Mouse (Mus musculus): Measurements from ENCODE around the gene Gm10521. TPM values are rescaled to one million over a fixed set of nuclear protein-coding genes. Genes with fewer than 3 reads are reported as not detected.
A peak's percentile ranks its signal among the peaks of the same experiment; 100 is the strongest.
"Not testable (repeated sequence)": the region's sequence is repeated elsewhere in the genome, so short reads cannot be mapped to it uniquely, and the experiment has no call there.

The Gm10521 gene
- polyA plus RNA-seq (2012; ENCODE audit: insufficient read depth, insufficient read length, missing spikeins) = 32.2 and 33.8 TPM in 2 replicates

DNA sequence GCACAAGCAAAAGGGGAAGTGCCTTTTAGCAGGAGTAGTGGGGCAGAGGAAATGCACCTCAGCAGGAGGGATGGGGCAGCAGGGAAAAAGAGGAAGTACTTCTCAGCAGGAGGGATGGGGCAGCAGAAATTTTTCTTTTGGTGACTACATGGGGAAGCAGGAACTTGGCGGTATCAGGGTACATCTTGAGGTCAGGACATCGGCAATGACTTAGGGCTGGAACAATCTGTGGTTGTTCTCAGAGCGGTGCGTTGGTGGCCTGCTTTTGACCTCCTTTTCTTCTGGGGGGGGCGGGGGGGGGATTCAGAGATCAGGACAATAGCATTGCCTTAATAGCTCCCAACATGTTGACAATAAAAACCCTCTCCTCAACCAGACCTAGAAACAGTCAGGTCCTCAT lies at the start of gene Gm10521:
Gm10521 (plus strand) TSS at position 301 of the 400 bp plus-strand sequence.
- H3K27ac ChIP-seq (ENCODE audit: insufficient read depth, low read depth, low read length); H3K4me1 ChIP-seq (ENCODE audit: control insufficient read depth, insufficient read depth, low read length); H3K4me3 ChIP-seq (ENCODE audit: insufficient read depth, low read length): not testable (repeated sequence)

DNA sequence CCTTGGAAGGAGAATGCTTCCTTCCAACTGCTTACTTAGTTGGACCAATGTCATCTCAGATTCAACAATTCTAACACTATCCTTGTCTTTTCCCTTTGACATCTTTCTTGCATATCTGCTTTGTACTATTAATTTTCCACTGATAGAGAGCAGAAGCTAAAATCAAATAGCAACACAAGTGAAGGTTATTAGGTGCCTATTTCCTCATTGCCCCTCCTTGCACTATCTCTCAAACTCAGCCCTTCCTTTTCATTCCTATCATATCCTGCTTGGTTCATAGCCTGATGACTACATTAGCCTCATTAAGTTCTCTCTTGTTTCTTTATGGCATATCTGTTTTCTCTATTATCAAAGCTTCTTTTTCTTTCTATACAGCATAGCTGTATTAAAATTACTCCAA lies 47.3 kb upstream of the Gm10521 start:
- no peak for TF ChIP-seq POLR2A (IDR thresholded peaks at IDR 0.05; ENCODE audit: borderline replicate concordance, low read depth, low read length)
- no peak for TF ChIP-seq CTCF (IDR thresholded peaks at IDR 0.05; ENCODE audit: low read depth, low read length)
- H3K27ac ChIP-seq (ENCODE audit: insufficient read depth, low read depth, low read length) = peak overlapping the region; percentile 48
- no peak overlapping the region for H3K4me3 ChIP-seq (ENCODE audit: insufficient read depth, low read length)
- H3K4me1 ChIP-seq (ENCODE audit: control insufficient read depth, insufficient read depth, low read length) = peaks cover 65% of the 10 kb centered on the region

DNA sequence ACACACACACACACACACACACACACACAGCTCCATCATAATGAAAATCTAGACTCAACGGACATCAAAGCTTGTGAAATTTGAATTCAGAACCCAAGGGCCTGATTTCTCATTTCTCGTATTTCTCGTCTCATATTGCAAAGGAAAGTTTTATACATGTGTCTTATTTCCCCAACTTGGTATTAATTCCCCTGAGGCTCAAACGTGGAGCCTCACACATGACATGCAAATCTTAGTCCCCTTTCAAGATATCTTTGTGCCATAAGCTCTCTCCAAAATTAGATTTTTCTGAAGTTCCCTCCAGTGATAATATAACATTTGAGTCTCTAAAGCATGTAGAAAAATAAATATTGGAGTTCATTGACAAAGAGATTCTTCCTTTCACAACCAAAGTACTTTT lies 46.7 kb upstream of the Gm10521 start:
- Histone ChIP-seq H3K4me3 (ENCODE audit: insufficient read depth, low read length) (no peak overlapping the region), H3K27ac (ENCODE audit: insufficient read depth, low read depth, low read length) (peak overlapping the region; percentile 94), H3K4me1 (ENCODE audit: control insufficient read depth, insufficient read depth, low read length) (peaks cover 66% of the 10 kb centered on the region)
- no peak for TF ChIP-seq CTCF (IDR thresholded peaks at IDR 0.05; ENCODE audit: low read depth, low read length)
- TF ChIP-seq POLR2A (IDR thresholded peaks at IDR 0.05; ENCODE audit: borderline replicate concordance, low read depth, low read length) = no peak

DNA sequence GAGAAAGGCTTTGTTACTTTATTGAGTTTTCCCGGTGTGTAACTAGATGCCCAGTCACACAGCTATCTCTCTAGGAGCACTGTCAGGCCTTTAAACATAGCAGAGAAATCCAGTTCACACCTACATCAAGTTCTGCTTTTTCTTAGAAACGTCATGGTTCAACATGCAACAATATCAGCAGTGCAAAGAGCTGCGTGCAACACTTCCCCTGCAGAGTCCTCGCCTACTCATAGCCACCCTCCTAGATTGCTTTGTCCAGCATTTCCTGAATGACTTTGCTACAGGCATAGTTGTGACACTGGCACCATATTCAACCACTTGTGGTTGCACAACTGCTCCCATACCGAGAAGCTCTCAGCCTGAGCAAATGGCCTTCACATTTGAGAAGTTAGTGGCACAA lies 46.0 kb upstream of the Gm10521 start:
- Histone ChIP-seq H3K4me3 (ENCODE audit: insufficient read depth, low read length) (no peak overlapping the region), H3K4me1 (ENCODE audit: control insufficient read depth, insufficient read depth, low read length) (peaks cover 66% of the 10 kb centered on the region), H3K27ac (ENCODE audit: insufficient read depth, low read depth, low read length) (peak overlapping the region; percentile 94)
- TF ChIP-seq CTCF (IDR thresholded peaks at IDR 0.05; ENCODE audit: low read depth, low read length) (no peak), POLR2A (IDR thresholded peaks at IDR 0.05; ENCODE audit: borderline replicate concordance, low read depth, low read length) (no peak)

DNA sequence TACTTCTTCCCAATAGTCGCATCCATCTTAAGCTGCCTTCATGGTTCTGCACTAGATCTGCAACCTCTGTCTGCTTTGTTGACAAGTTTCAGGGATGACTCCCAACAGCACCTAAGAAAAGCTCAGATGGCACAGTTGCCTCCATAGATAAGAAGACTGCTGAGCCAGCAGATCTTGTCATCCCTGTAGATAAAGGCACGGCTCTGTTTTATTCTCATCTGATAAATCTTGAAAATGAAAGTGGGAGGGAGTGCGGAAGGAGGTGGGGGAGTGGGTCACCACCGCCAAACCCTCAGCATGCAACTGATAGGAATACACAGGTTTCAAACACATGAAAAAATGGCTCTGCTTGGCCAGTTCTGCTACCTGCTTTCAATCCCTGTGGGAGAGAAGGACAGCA lies 30.0 kb upstream of the Gm10521 start:
- Histone ChIP-seq H3K4me1 (ENCODE audit: control insufficient read depth, insufficient read depth, low read length) (no peaks in the 10 kb centered on the region), H3K27ac (ENCODE audit: insufficient read depth, low read depth, low read length) (no peak overlapping the region), H3K4me3 (ENCODE audit: insufficient read depth, low read length) (no peak overlapping the region)
- TF ChIP-seq CTCF (IDR thresholded peaks at IDR 0.05; ENCODE audit: low read depth, low read length) (no peak), POLR2A (IDR thresholded peaks at IDR 0.05; ENCODE audit: borderline replicate concordance, low read depth, low read length) (no peak)

DNA sequence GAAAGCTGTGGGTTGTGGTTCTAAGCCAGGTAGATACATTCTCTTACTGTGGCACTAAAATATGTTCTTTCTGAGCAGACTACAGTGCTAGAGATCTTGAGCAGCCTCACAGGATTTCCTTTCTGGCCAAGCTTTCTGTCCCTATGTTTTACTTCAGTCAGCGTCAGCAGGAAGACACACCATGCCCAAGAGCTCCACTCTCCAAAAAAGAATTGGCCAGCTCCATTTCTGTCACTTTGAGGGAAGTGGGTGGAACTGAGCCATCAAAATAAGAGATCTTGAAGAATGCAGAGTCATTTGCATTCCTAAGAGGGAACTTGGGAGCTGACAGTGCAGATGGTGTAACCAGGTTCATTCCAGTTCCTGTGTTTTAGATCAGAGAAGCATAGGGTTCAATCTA lies 8.5 kb upstream of the Gm10521 start:
- Histone ChIP-seq H3K4me1 (ENCODE audit: control insufficient read depth, insufficient read depth, low read length) (no peaks in the 10 kb centered on the region), H3K27ac (ENCODE audit: insufficient read depth, low read depth, low read length) (no peak overlapping the region), H3K4me3 (ENCODE audit: insufficient read depth, low read length) (no peak overlapping the region)
- no peak for TF ChIP-seq CTCF (IDR thresholded peaks at IDR 0.05; ENCODE audit: low read depth, low read length)
- no peak for TF ChIP-seq POLR2A (IDR thresholded peaks at IDR 0.05; ENCODE audit: borderline replicate concordance, low read depth, low read length)

DNA sequence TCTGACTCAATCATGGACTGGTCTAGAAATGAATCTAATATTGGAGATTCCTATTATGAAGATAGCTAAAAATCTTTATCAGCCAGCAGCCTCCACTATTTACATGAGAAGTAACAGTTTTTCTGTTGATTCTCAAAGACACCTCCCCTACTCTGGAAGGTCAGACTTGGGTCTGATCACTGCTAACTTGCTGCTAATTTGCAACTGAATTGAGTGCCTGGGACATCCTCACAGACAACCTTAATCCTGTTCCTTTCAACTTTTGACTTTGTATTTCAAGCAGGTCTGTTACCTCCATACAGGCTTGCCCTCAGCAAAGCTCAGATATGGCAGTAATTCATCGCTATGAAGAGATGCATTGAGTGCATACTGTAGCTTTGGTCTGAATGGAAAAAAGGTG lies 8.5 kb downstream of the Gm10521 start:
- no peaks in the 10 kb centered on the region for H3K4me1 ChIP-seq (ENCODE audit: control insufficient read depth, insufficient read depth, low read length)
- H3K4me3 ChIP-seq (ENCODE audit: insufficient read depth, low read length) = no peak overlapping the region
- TF ChIP-seq CTCF (IDR thresholded peaks at IDR 0.05; ENCODE audit: low read depth, low read length) (no peak), POLR2A (IDR thresholded peaks at IDR 0.05; ENCODE audit: borderline replicate concordance, low read depth, low read length) (no peak)
- no peak overlapping the region for H3K27ac ChIP-seq (ENCODE audit: insufficient read depth, low read depth, low read length)

DNA sequence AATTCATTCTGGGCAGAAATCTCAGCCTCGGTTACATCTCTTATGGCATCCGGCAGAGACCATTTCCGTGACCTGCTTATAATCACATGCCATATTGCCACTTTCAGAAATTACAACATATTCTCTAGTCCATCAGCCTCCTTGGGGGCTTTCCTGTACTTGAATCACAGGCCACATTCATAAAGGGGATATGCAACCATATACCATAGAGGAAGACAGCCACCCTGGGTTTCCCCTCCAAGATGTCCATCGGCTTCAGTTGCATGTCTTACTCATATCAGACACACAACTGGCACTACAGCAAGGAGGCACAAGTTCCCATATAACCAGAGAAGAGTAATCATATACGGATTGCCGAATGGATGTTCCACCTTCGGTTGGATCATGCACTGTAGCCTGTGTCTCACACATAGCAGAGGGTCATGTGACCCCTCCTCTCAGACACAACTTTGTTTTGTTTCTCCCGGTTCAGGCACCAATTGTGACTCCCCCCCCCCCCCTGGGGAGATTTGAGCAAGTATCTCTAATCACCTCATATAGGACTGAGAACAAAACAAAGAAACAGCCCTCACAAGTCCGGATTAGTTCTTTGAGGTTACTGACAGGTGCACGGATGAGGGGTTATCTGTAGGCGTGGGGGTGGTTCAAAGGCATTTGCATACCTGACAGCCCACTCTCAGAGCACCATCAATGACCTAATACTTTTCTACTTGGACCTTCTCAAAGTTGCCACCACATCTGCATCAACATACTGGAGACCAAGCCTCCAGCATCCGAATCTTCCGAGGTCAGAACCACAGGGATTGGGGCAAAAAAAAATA lies 20.4 kb downstream of the Gm10521 start:
- Histone ChIP-seq H3K4me1 (ENCODE audit: control insufficient read depth, insufficient read depth, low read length) (peaks cover 13% of the 10 kb centered on the region), H3K4me3 (ENCODE audit: insufficient read depth, low read length) (no peak overlapping the region), H3K27ac (ENCODE audit: insufficient read depth, low read depth, low read length) (no peak overlapping the region)
- TF ChIP-seq POLR2A (IDR thresholded peaks at IDR 0.05; ENCODE audit: borderline replicate concordance, low read depth, low read length) (no peak), CTCF (IDR thresholded peaks at IDR 0.05; ENCODE audit: low read depth, low read length) (no peak)

DNA sequence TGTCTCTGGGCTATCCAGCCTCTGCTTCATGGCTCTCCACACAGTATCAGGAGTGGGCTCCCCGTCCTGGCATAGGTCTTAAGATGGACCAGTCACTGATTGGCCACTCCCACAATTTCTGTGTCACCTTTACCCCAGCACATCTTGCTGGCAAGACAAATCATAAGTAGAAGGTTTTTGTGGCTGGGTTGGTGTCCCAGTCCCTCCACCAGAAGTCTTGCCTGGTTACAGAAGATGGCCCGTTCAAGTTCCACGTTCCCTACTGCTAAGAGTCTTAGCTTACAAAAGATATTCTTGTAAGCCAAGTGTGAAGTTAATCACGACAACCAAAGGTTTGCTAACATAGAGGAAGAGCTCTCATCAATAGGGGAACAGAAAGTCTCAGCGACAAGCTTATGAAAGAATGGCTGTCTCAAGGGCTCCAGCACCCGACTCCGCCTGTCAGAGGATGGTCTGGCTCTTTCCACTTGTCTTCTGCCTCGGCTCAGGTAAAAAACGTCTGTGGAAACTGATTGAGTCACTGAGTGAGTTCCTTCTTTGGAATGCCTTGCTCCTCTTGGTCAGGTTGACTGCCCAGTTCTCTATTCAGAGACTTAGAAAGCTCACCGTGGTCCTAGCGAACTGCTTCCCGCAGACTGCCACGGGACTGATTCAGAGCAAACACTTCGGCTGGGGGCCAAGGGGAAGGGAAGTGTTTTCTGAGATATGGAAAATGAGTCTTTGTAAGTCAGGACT lies 22.0 kb downstream of the Gm10521 start, which contains the start of gene Slamf6:
Slamf6 (plus strand) TSS at position 211 of the 735 bp plus-strand sequence.
- no peak for TF ChIP-seq POLR2A (IDR thresholded peaks at IDR 0.05; ENCODE audit: borderline replicate concordance, low read depth, low read length)
- TF ChIP-seq CTCF (IDR thresholded peaks at IDR 0.05; ENCODE audit: low read depth, low read length) = no peak
- H3K4me3 ChIP-seq (ENCODE audit: insufficient read depth, low read length) = peak within 1 kb of the TSS; percentile 55
- H3K27ac ChIP-seq (ENCODE audit: insufficient read depth, low read depth, low read length) = peak within 1 kb of the TSS; percentile 56; the same call in 1 of the 2 replicates
- peaks cover 13% of the 10 kb centered on the region for H3K4me1 ChIP-seq (ENCODE audit: control insufficient read depth, insufficient read depth, low read length)

Data from bone marrow macrophage, adult 2 months (primary cell).